Mouse (Mus musculus) thymus, postnatal 14 days (tissue): ENCODE results near the gene Galntl6.

Source experiments
- DNase-seq: peaks from one replicate; pipeline ENCODE4 v3.0.0; 2021

Galntl6 gene

DNA sequence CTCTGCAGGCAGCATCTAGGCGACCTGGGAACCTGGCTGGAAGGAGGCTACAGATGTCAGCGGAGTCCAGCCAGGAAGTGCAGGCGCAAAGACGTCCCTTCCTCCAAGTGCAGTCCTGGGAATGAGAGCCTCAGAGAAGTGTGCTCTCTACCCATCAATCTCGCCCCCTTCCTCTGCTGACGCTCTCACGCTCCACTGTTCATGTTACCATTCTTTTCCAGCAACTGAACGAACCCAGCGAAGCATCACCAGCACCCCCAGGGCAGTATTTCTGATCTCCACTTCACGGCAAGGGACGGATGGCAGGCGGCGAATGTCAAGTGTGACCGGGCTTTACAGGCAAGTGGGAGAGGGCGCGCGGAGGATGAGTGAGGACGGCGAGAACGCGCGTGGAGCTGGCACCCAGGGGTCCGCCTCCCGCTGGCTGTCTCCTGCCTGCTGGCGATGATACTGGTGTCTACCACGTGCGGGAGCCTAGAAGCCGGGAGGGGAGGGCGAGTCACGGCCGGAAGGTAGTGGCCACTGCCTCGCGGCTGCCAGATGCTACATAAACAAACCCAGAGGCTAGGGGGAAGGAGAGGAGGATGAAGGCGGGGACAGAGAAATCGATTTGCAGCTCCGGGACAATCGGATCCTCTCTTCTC is at the start of gene Galntl6:
TSS of gene Galntl6 (minus strand) at position 445 of the 644 bp plus-strand sequence.
- no peak for DNase-seq

DNA sequence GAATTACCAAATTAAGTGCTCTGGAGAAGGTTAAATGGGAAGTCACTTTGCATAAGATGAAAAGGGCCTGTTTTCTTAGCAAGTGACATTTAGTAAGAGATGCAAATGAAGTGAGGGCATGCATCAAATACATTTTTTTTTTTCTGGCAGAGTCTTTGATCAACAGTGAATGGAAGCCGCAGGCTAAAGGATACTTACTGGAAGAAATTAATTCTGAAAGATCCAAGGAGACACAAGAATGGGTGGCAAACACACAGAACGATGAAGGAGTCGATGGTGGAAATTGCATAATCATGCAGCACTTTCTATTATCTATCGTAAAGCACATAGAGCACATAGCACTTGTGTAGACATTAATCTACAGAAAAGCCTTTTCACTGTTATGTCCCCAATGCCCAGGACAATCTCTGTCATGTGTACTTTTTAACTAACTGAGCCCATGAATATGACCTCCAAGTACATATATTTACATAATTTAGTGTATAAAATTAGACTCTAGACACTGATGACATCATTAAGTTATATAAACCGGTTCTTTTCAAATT is 44.8 kb upstream of the Galntl6 start:
- no peak for DNase-seq

DNA sequence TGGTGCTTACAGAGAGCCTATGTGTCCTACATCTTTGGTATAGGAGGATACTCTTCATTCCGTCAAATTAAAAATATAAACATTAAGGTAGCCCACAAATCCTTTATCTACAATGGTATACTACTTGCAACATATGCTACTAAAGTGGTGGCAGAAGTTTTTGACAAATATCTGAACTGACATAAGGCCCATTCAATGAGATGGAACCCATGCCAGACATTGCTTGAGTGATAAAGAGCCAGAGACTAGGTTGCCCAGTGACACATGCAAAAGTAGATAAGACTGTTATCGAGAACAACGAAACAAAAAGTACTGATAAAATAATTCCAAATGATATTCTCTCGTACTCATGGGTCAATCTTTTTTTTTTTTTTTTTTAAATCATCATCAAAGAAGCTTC is 31.3 kb upstream of the Galntl6 start:
- DNase-seq = no peak

DNA sequence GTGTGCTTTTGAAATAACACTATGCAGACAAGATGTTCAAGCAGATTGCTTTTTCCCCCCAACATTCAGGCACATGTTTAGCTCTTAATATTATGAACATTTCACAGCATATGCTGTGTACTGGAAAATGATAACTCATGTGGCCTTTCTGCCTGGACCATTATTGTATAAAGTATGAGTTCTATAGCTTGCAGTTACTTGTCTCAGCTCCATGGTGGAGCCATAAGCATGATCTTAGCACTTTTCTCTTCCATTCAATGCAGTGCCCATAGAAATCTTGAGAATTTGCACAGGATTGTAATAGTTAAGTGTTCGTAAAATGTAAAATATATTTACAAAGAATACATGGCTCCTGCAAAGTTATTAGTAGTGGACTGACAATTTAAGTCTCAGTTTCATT is 18.6 kb upstream of the Galntl6 start:
- no peak for DNase-seq

DNA sequence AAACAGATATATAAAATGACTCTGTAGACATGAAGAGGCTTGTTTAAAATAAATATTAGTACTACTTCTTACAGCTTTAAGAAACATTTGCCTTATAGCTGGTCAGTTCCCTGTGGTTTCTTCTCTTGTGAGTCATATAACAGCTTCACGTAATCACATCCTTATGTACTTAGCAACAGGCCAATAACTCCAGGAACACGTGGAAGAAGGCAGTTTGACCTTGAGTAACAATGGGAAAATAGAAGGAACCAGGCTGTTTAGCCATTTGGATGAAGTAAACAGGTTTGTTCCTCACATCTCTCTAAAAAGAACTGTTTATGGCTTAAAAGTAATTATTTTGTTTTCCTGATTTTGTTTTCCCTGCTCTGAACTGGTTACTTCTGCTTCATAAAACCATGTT is 2.7 kb upstream of the Galntl6 start:
- DNase-seq = no peak

DNA sequence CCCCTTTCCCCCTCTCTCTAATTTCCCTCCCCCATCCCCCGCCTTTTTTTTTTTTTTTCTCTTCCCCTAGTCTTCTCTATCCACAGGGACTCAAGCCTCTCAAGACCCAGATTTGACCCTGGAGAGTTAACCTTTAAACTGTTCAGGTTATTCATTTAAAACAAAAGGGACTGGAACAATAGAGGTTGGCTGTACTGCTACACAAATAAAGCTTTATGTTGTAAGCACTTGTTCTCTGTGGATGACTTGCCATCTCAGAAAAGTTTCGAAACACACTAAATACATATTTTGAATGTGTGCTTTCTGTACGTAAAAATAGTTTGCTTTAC is 1.2 kb upstream of the Galntl6 start:
- DNase-seq = no peak

DNA sequence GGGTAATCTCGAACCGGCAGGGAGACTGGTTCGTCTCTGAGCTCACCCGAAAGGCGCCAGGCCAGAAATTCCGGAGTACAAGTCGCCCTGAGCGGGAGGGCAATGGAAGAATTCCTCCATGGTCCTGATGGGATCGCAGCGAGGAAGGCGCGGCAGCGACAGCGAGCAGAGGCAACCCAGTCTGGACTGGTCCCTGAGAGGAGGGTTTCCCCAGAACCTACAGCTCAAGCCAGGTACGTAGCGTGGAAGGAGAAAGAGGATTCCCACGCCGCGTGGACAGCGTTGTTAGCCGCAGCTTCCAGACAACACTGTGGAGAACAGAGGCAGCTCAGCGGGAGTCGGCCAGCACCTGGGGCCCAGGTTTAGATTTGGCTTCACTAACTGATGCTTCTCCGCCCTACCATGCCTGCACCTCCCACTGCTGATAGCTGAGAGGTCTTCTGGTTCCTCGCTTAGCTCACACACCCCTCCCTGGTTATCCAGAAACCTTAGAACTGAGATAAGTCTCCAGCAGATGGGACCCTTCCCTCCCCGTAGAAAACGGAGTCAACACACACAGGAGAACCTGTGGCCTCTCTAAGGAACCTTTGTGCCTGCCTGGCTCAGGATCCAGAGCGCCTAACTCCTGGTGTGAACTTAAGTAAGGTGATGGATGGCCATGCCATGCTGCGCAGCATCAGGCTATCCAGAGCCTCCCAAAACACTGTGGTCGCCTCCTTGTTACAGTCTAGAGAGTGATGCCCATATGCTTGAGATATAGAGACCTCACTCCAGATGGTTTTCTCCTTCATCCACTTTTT is 600 bp upstream of the Galntl6 start:
- DNase-seq = no peak

DNA sequence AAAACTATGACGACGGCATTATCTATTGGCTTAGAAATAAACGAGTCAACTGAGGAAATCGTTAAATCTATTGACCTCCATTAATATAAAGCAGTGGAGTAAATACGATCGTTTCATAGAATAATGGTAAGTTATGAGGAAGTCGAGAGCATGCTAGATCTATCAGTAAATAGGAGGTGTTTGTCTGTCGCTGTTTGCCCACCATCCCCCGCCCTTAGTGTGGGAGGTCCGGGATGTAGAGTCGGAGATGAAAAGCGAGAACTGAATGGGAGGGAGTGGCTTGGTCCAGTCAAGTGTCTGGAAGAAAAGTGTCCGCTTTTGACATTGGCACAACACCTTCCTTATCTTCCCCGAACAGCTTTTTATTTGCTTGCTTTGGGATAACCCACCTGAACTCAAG is 763 bp downstream of the Galntl6 start, which contains the start of gene BC030500:
TSS of gene BC030500 (plus strand) at position 79 of the 400 bp plus-strand sequence.
- no peak for DNase-seq

DNA sequence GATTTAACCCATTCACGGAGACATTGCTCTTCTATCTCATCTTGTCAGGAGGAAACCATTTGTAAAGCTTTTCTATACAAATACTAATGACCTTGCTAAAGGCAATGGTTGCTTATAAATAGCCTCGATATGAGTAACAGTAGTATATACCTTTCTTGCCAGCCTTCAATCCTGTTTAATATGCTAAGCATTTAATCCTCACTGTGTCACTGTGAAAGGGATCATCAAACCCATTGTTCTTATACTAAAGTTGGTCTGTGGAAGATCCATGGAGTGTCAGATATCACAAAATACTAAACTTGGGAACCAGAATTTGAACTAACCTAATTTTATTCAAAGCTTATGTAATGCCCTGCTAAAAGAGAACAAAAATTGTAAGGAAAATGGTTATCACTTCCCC is 8.0 kb downstream of the Galntl6 start:
- DNase-seq = no peak

DNA sequence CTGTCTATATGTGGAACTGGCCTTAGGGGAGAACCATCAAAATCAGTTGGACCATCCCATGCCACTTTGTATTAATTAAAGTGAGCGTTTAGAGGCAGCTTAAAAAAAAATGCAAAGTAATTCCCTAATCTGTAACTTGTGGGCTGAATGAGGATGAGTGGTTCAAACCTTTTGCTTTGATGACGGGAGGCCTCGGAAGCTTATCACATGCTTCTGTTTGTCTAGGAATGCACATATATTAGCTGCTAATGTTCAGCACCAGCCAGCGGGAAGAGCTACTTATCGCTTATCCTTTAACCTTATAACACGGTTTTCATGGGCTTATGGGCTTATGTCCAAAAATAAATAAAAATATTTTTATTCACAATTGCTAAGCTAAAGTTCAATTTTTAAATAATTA is 16.5 kb downstream of the Galntl6 start:
- no peak for DNase-seq

DNA sequence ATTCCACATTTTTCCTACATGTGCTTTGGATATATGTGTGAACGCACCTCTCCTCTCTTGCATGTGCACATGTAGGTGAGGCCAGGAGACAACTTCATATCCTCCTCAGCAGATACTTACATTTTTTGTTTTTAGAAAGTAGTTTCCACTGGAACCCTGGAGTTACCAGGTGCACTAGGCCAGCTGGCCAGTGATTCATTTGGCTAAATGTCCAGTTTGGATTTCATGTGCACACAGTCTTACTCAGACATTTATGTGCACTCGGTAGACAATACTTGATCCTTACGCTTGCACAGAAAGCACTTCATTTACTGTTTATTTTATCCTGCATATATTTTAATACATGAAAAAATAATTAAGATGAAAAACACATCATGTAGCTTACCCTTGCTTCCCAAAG is 21.8 kb downstream of the Galntl6 start:
- DNase-seq = no peak

DNA sequence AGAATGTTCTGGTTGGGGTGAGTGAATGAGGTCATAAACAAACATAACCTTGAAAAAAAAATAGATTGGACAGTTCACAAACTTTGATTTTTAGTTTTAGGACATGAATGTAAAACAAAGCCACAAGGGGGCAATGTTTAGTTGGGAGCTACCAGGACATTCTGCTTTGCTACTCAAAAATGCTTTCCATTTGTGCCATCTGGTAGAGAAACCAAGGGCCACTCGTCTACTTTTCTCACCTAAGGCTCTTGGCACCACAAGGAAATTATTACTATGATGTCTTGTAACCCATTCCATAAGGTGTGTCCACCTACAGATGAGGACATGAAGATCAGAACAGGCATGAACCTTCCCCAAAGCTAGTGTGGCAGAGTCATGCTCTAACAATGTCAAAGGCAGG is 26.0 kb downstream of the Galntl6 start:
- DNase-seq = no peak

DNA sequence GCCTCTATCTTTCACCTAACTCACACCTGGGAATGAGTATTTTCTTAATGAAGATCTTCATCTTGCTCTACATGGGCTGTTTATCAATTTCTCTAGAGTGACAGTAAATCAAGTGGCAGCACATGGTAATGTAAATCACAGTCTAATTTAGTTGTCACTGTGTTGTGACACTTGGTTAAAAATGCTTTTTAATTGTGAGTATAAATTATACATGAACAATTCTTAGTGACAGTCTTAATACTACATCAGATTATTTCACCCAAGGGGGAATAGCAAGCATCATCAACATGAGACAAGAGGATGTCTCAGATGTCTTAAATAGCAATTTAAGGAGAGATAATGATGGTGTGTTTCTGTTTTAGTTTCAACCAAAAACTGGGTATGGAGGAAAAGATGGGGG is 88.1 kb downstream of the Galntl6 start:
- no peak for DNase-seq

DNA sequence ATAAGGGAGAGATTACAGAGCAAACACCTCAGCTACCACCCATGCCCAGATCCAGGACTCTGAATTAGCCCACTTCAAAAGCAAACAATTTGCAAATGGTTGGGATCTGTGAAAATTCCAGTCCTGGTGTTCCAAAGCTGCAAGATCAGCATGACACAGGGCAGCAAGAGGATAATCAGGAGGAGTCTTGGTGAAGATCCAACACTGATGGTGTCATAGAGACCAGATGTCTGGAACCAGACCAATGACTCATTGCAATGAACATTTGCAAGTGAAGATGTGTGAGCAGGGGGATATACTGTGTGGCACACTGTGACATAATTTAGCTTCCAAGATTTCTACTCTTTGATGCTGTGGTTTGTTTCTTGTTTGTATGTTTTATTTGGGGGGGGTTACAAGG is 107.2 kb downstream of the Galntl6 start:
- DNase-seq = no peak

DNA sequence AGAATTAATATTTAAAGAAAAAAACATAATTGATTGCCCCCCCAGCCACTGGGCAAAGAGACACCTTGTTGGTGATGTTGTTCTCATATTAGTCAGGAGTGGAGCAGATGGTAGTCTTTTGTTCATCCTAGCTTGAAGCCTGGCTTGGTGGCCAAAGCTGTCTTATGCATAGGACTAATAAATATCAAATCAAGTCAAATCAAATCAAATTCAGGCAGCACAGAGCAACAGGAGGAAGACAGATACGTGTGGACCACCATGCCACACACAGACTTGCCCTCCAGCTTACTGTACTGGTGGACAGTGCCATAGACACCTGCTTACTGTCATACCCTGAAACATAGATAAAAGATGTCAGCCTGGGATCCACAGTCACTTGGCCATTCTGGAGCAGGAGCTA is 110.6 kb downstream of the Galntl6 start:
- no peak for DNase-seq

DNA sequence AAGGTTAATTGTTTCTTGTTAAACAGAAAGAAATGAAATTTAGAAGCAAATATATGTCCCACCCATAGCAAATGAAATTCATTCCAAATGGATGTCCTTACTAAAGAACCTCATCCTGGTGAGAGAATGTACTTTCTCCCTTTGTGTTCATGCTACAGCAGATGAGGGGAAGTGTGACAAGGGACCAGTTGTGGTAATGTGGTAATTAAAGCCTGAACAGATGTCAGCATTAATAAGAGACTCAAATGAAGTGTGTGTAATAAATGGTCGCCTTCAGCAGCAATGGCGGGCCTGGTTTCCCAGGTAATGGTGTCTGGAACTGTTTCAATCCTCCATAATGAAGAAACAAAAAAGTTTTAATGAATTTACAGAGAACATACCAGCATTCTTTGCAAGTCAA is 158.7 kb downstream of the Galntl6 start:
- DNase-seq = no peak

DNA sequence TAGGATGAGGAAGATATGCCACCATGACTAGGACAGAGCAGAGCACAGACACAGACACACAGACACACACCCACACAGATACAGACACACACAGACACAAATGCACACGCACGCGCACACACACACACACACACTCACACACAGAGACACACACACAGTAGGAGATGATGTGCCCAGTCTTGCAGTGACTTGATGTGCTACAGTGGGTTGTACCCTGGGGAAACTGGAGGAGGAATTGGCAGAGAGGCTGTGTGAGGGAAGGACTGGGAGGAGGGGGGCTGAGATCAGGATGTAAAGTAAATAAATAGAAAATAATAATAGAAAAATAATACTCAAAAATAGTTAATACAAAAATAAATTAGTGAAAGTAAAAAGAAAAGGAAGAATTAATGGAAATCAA is 174.5 kb downstream of the Galntl6 start:
- DNase-seq = no peak

DNA sequence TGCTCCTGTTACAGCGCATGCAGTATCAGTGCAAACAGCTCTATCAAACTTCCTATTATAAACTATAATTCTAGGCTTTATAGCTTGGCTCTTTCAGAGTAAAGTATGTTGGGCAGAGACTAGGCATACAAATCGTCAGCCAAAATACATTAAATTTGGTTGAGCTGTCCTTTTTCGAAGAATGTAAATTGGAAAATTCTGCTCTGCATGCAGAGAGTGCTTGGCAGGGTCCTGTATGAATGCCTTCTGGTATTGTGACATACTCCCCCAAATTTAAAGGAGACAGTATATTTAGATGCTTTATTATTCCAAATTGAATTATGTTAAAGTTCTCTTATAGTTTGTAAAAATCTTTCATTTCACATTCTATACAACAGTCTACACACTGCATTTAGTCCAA is 220.7 kb downstream of the Galntl6 start:
- no peak for DNase-seq

DNA sequence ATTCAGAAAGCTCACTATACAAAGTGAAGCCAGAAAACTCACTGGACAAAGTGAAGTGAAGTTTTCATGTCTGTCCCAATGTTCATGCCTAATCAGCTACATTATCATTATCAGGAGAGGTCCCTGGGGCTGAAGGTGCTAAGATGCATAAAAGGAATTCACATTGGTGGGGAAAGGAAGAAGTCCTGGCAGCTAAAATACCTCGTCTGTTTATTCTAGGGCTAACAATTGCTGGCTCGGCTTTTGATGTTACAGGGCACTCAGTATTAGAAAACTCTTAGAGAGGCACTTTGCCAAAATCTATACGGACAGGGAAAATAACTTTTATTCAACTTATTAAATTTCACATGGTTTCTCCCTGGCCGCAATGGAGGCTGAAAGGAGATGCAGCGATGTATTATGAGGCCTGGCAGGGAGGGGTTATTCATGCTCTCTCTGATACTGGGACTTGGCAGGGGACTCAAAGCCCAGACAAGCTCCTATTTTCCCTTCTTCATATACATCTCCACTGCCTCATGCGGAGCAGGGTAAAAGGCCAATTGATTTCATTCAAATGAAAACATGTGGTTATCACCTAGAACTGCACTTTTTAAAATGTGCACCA is 234.5 kb downstream of the Galntl6 start:
- no peak for DNase-seq

DNA sequence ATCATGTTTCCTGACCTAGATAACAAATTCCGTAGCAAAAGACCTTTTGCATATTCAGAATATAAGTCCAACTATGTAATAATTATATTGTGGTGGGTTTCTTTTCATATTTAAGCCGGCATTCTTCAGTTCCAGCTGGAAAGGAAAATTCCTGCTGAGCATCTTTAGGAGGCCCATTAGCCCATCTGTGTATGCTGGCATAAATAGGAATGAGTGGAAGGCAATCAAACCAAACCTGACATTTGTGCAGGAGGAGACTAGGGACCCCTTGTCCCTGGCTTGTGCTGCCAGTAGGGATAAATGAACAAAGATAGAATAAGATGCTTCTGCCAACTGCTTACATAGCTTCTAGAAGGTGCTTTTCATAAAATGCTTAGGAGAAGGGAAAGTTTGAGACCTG is 243.4 kb downstream of the Galntl6 start:
- DNase-seq = no peak

DNA sequence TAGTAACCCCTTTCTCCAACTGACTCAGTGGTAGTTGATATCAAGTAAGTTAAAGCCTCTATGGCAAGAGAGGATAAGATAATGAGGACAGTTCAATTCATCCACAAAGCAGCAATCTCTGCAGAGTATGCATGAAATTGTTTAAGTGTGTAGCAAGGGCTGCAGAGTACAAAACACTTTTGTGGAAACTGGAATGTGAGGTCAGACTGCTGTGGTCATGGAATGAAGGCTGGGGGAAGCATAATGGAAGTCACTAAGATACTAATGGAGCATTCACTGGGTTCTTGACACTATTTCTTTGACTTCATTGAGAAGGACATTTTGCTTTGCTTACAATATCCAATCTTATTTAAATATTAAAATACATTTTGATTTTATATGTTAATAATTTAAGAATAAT is 252.4 kb downstream of the Galntl6 start:
- no peak for DNase-seq

DNA sequence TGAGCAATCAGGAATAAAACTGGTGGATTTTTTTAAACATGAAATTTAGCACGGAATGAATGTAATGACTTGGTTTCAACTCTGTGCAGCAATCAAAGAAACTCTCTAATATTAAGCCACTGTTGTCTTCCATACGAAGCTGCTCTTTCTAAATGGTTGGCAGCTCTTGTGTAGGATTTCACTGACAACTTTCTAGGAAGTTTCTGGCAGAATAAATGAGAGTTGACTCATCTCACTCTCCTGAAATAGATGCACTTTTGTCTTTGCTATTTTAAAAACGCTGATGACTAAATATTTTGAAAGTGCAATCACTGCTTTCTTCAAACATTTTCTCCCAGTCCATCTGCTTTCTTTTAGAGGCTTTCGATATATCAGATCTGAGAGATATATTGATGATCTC is 256.8 kb downstream of the Galntl6 start:
- no peak for DNase-seq

DNA sequence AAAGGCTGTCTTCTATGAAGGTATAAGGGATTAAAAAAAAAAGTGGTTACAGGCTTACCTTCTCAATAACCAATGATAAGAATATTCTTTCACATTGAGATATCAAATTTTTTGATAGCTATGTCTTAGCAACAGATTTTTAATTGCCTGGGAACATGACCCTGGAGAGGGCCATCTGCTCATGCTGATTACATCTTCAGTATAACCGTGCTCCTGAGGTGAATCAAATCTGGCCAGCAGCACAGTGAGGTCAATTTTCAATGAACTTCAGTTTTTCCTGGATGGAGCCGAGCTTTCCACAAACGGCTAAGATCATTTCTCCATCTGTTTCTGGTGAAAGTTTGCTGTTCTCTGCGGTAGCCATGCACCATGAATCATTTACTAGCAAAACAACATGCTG is 306.0 kb downstream of the Galntl6 start:
- DNase-seq = no peak

DNA sequence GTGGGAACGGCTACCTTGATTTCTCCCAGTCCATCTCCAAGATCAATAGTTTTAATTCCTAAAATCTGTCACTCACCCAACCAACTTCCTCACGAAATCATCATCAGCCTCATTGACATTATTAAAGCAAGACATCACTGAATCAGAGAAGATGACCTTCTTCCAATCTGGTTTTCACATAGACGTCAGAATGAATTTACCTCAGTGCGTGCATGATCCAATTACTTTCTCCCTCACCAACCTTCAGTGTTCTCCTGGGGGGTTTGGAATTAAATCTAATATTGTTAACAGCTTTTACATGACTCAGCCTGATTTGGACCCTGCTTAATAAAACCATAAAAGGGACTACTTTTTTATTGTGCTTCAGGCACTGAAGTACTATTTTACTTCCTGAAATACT is 307.7 kb downstream of the Galntl6 start:
- no peak for DNase-seq
